Mouse (Mus musculus): Measurements from ENCODE around the gene Gm20815. TPM values are rescaled to one million over a fixed set of nuclear protein-coding genes. Genes with fewer than 3 reads are reported as not detected.

Gene Gm20815
- total RNA-seq (2023), result not detected

GRCm38 (mm10) chrY:8835069-8835468 lies at the start of gene Gm20815:
Gene Gm20815, minus strand, starts transcription at chrY:8835169.

Data from CD8-positive naive resting alpha-beta T cell, adult 57 days (primary cell).